Mouse (Mus musculus): ENCODE measurements at regions not wholly inside any gene's neighbourhood (a gene's known extent, or its start where the extent isn't known, plus 50 kb on each side); places are given as distances from the start of the nearest gene placed in this dataset.
A peak's percentile ranks its signal among the peaks of the same experiment; 100 is the strongest.
"Not testable (repeated sequence)": the region's sequence is repeated elsewhere in the genome, so short reads cannot be mapped to it uniquely, and the experiment has no call there.

GRCm38 (mm10) chr17:16839152-16839551 lies 224.8 kb upstream of the Zfp960 start:
- Histone ChIP-seq H3K4me3 (replicated peaks; ENCODE audit: low read length) (no peak overlapping the region), H3K27me3 (ENCODE audit: control insufficient read depth, insufficient read depth, low read length) (no peaks in the 10 kb centered on the region), H3K36me3 (replicated peaks; ENCODE audit: control insufficient read depth, insufficient read depth) (no peaks in the 10 kb centered on the region), H3K4me2 (replicated peaks) (no peak overlapping the region), H3K27ac (no peak overlapping the region), H3K9ac (no peak overlapping the region), H3K9me3 (ENCODE audit: control insufficient read depth, low read length) (0 out of 2 replicates have a peak, but pooled peaks cover 4% of the 10 kb centered on the region), H3K4me1 (replicated peaks; ENCODE audit: control insufficient read depth, insufficient read depth, low read length) (no peaks in the 10 kb centered on the region)
- DNase-seq (ENCODE audit: low spot score) (no peak), ATAC-seq (ENCODE audit: low FRiP score) (no peak; the same call in 1 of the 2 replicates)
- WGBS = 56% methylated on average over 4 of the region's 4 CpGs

GRCm38 (mm10) chr17:16860771-16861170 lies 203.1 kb upstream of the Zfp960 start:
- H3K27me3 ChIP-seq (ENCODE audit: control insufficient read depth, insufficient read depth, low read length) = no peaks in the 10 kb centered on the region
- H3K27ac ChIP-seq = no peak overlapping the region
- H3K4me1 ChIP-seq (replicated peaks; ENCODE audit: control insufficient read depth, insufficient read depth, low read length) = no peaks in the 10 kb centered on the region
- no peak overlapping the region for H3K9ac ChIP-seq
- H3K36me3 ChIP-seq (replicated peaks; ENCODE audit: control insufficient read depth, insufficient read depth) = no peaks in the 10 kb centered on the region
- H3K4me3 ChIP-seq (replicated peaks; ENCODE audit: low read length) = no peak overlapping the region
- H3K4me2 ChIP-seq (replicated peaks) = no peak overlapping the region
- no peaks in the 10 kb centered on the region for H3K9me3 ChIP-seq (ENCODE audit: control insufficient read depth, low read length)
- ATAC-seq (ENCODE audit: low FRiP score) (no peak), DNase-seq (ENCODE audit: low spot score) (no peak)
- WGBS = 63% methylated on average over 1 of the region's 1 CpGs

- no peak overlapping the region for H3K27ac ChIP-seq
- WGBS = 67% methylated on average over 2 of the region's 2 CpGs
- no peak overlapping the region for H3K4me3 ChIP-seq (replicated peaks; ENCODE audit: low read length)
- H3K9me3 ChIP-seq (ENCODE audit: control insufficient read depth, low read length) = no peaks in the 10 kb centered on the region
- ATAC-seq (ENCODE audit: low FRiP score) = no peak
- no peaks in the 10 kb centered on the region for H3K27me3 ChIP-seq (ENCODE audit: control insufficient read depth, insufficient read depth, low read length)
- no peak overlapping the region for H3K4me2 ChIP-seq (replicated peaks)
- H3K4me1 ChIP-seq (replicated peaks; ENCODE audit: control insufficient read depth, insufficient read depth, low read length) = no peaks in the 10 kb centered on the region
- H3K9ac ChIP-seq = no peak overlapping the region
- no peaks in the 10 kb centered on the region for H3K36me3 ChIP-seq (replicated peaks; ENCODE audit: control insufficient read depth, insufficient read depth)
- peak; percentile 82 for DNase-seq (ENCODE audit: low spot score)
Observed at GRCm38 (mm10) chr17:16900791-16901190, 163.1 kb upstream of the Zfp960 start.

GRCm38 (mm10) chr17:16918191-16918590 lies 145.7 kb upstream of the Zfp960 start:
- H3K9ac ChIP-seq = no peak overlapping the region
- 57% methylated on average over 2 of the region's 2 CpGs for WGBS
- ATAC-seq (ENCODE audit: low FRiP score) (no peak), DNase-seq (ENCODE audit: low spot score) (no peak)
- no peaks in the 10 kb centered on the region for H3K27me3 ChIP-seq (ENCODE audit: control insufficient read depth, insufficient read depth, low read length)
- no peak overlapping the region for H3K27ac ChIP-seq
- no peaks in the 10 kb centered on the region for H3K36me3 ChIP-seq (replicated peaks; ENCODE audit: control insufficient read depth, insufficient read depth)
- H3K4me2 ChIP-seq (replicated peaks) = no peak overlapping the region
- H3K9me3 ChIP-seq (ENCODE audit: control insufficient read depth, low read length) = no peaks in the 10 kb centered on the region
- H3K4me3 ChIP-seq (replicated peaks; ENCODE audit: low read length) = no peak overlapping the region
- H3K4me1 ChIP-seq (replicated peaks; ENCODE audit: control insufficient read depth, insufficient read depth, low read length) = no peaks in the 10 kb centered on the region

- Histone ChIP-seq H3K4me3 (replicated peaks; ENCODE audit: low read length) (no peak overlapping the region), H3K9ac (no peak overlapping the region), H3K36me3 (replicated peaks; ENCODE audit: control insufficient read depth, insufficient read depth) (no peaks in the 10 kb centered on the region), H3K4me1 (replicated peaks; ENCODE audit: control insufficient read depth, insufficient read depth, low read length) (no peaks in the 10 kb centered on the region), H3K27ac (no peak overlapping the region), H3K27me3 (ENCODE audit: control insufficient read depth, insufficient read depth, low read length) (no peaks in the 10 kb centered on the region), H3K9me3 (ENCODE audit: control insufficient read depth, low read length) (no peaks in the 10 kb centered on the region), H3K4me2 (replicated peaks) (no peak overlapping the region)
- DNase-seq (ENCODE audit: low spot score) (peak; percentile 40), ATAC-seq (ENCODE audit: low FRiP score) (no peak)
Observed at GRCm38 (mm10) chr17:16926200-16926599, 137.7 kb upstream of the Zfp960 start.

GRCm38 (mm10) chr17:16951092-16952016 lies 112.6 kb upstream of the Zfp960 start:
- Histone ChIP-seq H3K4me3 (replicated peaks; ENCODE audit: low read length) (peak overlapping the region; percentile 40), H3K4me2 (replicated peaks) (peak overlapping the region; percentile 46), H3K9ac (peak overlapping the region; percentile 47), H3K27ac (peak overlapping the region; percentile 82)
- not testable (repeated sequence) for H3K36me3 ChIP-seq (replicated peaks; ENCODE audit: control insufficient read depth, insufficient read depth); H3K9me3 ChIP-seq (ENCODE audit: control insufficient read depth, low read length); H3K4me1 ChIP-seq (replicated peaks; ENCODE audit: control insufficient read depth, insufficient read depth, low read length); H3K27me3 ChIP-seq (ENCODE audit: control insufficient read depth, insufficient read depth, low read length)
- DNase-seq (ENCODE audit: low spot score) = peak; percentile 94
- WGBS = 4% methylated on average over 22 of the region's 26 CpGs
- peak; percentile 99 for ATAC-seq (ENCODE audit: low FRiP score)

- not testable (repeated sequence) for H3K4me1 ChIP-seq (replicated peaks; ENCODE audit: control insufficient read depth, insufficient read depth, low read length); ATAC-seq (ENCODE audit: low FRiP score); H3K9me3 ChIP-seq (ENCODE audit: control insufficient read depth, low read length); H3K9ac ChIP-seq; H3K36me3 ChIP-seq (replicated peaks; ENCODE audit: control insufficient read depth, insufficient read depth); H3K27ac ChIP-seq; H3K27me3 ChIP-seq (ENCODE audit: control insufficient read depth, insufficient read depth, low read length); DNase-seq (ENCODE audit: low spot score)
- H3K4me3 ChIP-seq (replicated peaks; ENCODE audit: low read length) = peak overlapping the region; percentile 40
- H3K4me2 ChIP-seq (replicated peaks) = peak overlapping the region; percentile 46
- 25% methylated on average over 2 of the region's 2 CpGs for WGBS
Observed at GRCm38 (mm10) chr17:16952146-16952545, 111.8 kb upstream of the Zfp960 start.

- not testable (repeated sequence) for H3K4me2 ChIP-seq (replicated peaks); H3K27me3 ChIP-seq (ENCODE audit: control insufficient read depth, insufficient read depth, low read length); ATAC-seq (ENCODE audit: low FRiP score); H3K4me1 ChIP-seq (replicated peaks; ENCODE audit: control insufficient read depth, insufficient read depth, low read length); DNase-seq (ENCODE audit: low spot score); H3K9ac ChIP-seq; H3K4me3 ChIP-seq (replicated peaks; ENCODE audit: low read length); H3K36me3 ChIP-seq (replicated peaks; ENCODE audit: control insufficient read depth, insufficient read depth); H3K27ac ChIP-seq
- WGBS = 87% methylated on average over 21 of the region's 21 CpGs
- peaks cover 21% of the 10 kb centered on the region; the same call in 1 of the 2 replicates for H3K9me3 ChIP-seq (ENCODE audit: control insufficient read depth, low read length)
Observed at GRCm38 (mm10) chr17:16997241-16997640, 66.7 kb upstream of the Zfp960 start.

GRCm38 (mm10) chr17:17004632-17005265 lies 59.2 kb upstream of the Zfp960 start:
- Histone ChIP-seq H3K9me3 (ENCODE audit: control insufficient read depth, low read length) (peaks cover 14% of the 10 kb centered on the region), H3K9ac (peak overlapping the region; percentile 46), H3K4me3 (replicated peaks; ENCODE audit: low read length) (peak overlapping the region; percentile 45), H3K27ac (peak overlapping the region; percentile 33; the same call in 1 of the 2 replicates), H3K4me2 (replicated peaks) (peak overlapping the region; percentile 50)
- WGBS = 4% methylated on average over 16 of the region's 16 CpGs
- H3K36me3 ChIP-seq (replicated peaks; ENCODE audit: control insufficient read depth, insufficient read depth); H3K27me3 ChIP-seq (ENCODE audit: control insufficient read depth, insufficient read depth, low read length); H3K4me1 ChIP-seq (replicated peaks; ENCODE audit: control insufficient read depth, insufficient read depth, low read length): not testable (repeated sequence)
- ATAC-seq (ENCODE audit: low FRiP score) (peak; percentile 100), DNase-seq (ENCODE audit: low spot score) (peak; percentile 90)
